Mouse (Mus musculus) limb, embryonic 12.5 days (tissue): ENCODE data around the gene Sytl3. TPM values are rescaled to one million over a fixed set of nuclear protein-coding genes. Genes with fewer than 3 reads are reported as not detected.

Experiments
- ATAC-seq: fragments of 200-750 bp; cut with Nextera tagmentation; 2 replicates; pipeline ENCODE4 v1.8.0; 2017; ENCODE audit warnings: low read depth, moderate TSS enrichment; ENCODE audit not compliant: insufficient number of reproducible peaks, insufficient read depth, low FRiP score, low TSS enrichment
- H3K27ac ChIP-seq: fragments of 300-500 bp; sonication (generic); 2 replicates; pipeline ENCODE4 v1.5.1; 2016; ENCODE audit warnings: mild to moderate bottlenecking, moderate library complexity
- H3K27me3 ChIP-seq: fragments of 300-500 bp; sonication (generic); 2 replicates; pipeline ENCODE4 v1.6.1; 2016; ENCODE audit warnings: mild to moderate bottlenecking, moderate library complexity
- H3K36me3 ChIP-seq: fragments of 300-500 bp; sonication (generic); 2 replicates; pipeline ENCODE4 v1.6.1; 2016; ENCODE audit warnings: mild to moderate bottlenecking, moderate library complexity
- H3K4me1 ChIP-seq: fragments of 300-500 bp; sonication (generic); replicated peaks from 2 replicates; pipeline ENCODE4 v1.6.1; 2016
- H3K4me2 ChIP-seq: fragments of 300-500 bp; sonication (generic); 2 replicates; pipeline ENCODE4 v1.6.1; 2016; ENCODE audit warnings: mild to moderate bottlenecking, moderate library complexity
- H3K4me3 ChIP-seq: fragments of 300-500 bp; sonication (generic); replicated peaks from 2 replicates; pipeline ENCODE4 v1.5.1; 2016; ENCODE audit warnings: mild to moderate bottlenecking
- H3K9ac ChIP-seq: fragments of 300-500 bp; sonication (generic); replicated peaks from 2 replicates; pipeline ENCODE4 v1.6.1; 2016; ENCODE audit warnings: mild to moderate bottlenecking, moderate library complexity
- H3K9me3 ChIP-seq: fragments of 300-500 bp; sonication (generic); 2 replicates; pipeline ENCODE4 v1.6.1; 2016; ENCODE audit warnings: mild to moderate bottlenecking, moderate library complexity
- WGBS: fragments of 180-500 bp; shearing (Covaris S2); methylation state at CpG from one replicate; pipeline ENCODE4 v1.1.7; 2016; 5-methylcytosine and 5-hydroxymethylcytosine counted together
- polyA plus RNA-seq: library from polyadenylated mRNA; unstranded; fragments of >200 nt; fragmentation: Nextera tagmentation; extraction: Ambion mirVana; gene quantifications from 2 replicates; pipeline ENCODE4 v1.2.1, GENCODE M21; 2016

The Sytl3 gene
- polyA plus RNA-seq, 1 experiment from 2014 or later: not detected

- H3K36me3 ChIP-seq: peaks cover 17% of the 10 kb centered on the region
- no peak overlapping the region for H3K4me2 ChIP-seq
- ATAC-seq: no peak
Measured at GRCm38 (mm10) chr17:6746452-6747231, 87.7 kb downstream of the Sytl3 start.

GRCm38 (mm10) chr17:6747478-6747877 is 88.6 kb downstream of the Sytl3 start:
- WGBS: 60% methylated on average over 7 of the region's 7 CpGs
- H3K36me3 ChIP-seq: peaks cover 15% of the 10 kb centered on the region
- no peak overlapping the region for H3K27ac ChIP-seq
- ATAC-seq: no peak
- H3K4me1 ChIP-seq: peaks cover 59% of the 10 kb centered on the region
- no peaks in the 10 kb centered on the region for H3K27me3 ChIP-seq
- H3K4me2 ChIP-seq: no peak overlapping the region
- no peak overlapping the region for H3K9ac ChIP-seq
- H3K4me3 ChIP-seq: no peak overlapping the region
- no peaks in the 10 kb centered on the region for H3K9me3 ChIP-seq

More at GRCm38 (mm10) chr17:6746452-6747231, 87.7 kb downstream of the Sytl3 start:
- no peak overlapping the region for H3K9ac ChIP-seq
- no peaks in the 10 kb centered on the region for H3K9me3 ChIP-seq
- no peak overlapping the region for H3K4me3 ChIP-seq
- no peaks in the 10 kb centered on the region for H3K27me3 ChIP-seq
- H3K4me1 ChIP-seq: peaks cover 59% of the 10 kb centered on the region
- peak overlapping the region; percentile 53 for H3K27ac ChIP-seq
- WGBS: 87% methylated on average over 9 of the region's 9 CpGs

DNA sequence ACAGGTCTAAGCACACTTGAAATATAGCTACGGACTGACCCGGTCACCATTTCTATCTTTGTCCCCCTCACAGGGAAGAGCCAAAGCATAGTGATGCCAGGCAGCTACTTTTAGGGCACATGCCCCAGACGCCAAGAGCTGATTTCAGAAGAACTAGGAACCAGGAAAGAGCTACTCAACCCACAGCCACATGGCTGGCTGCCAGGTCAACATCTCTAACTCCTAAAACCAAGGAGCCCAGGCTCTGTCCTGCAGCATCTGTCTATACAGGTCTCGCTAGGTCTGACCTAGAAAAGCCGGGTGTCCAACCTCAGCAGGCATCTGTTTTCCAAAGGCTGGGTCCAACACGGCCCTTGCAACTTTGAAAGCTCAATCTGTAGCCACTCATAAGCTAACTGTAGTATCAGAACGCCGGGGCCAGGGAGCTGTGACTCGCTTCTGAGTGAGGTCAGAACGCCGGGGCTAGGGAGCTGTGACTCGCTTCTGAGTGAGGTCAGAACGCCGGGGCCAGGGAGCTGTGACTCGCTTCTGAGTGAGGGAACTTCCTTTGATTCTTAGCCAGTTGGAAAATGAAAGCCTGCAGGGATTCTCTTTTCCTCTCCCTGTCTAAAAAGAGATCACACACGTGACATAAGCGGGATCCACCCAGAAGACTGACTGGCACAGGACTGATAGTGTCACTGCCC is 90.0 kb downstream of the Sytl3 start:
- Histone ChIP-seq H3K27ac (no peak overlapping the region), H3K36me3 (peaks cover 14% of the 10 kb centered on the region), H3K4me1 (peaks cover 48% of the 10 kb centered on the region), H3K9ac (no peak overlapping the region), H3K9me3 (no peaks in the 10 kb centered on the region), H3K27me3 (no peaks in the 10 kb centered on the region), H3K4me3 (no peak overlapping the region), H3K4me2 (no peak overlapping the region)
- WGBS: 90% methylated on average over 17 of the region's 17 CpGs
- no peak for ATAC-seq

DNA sequence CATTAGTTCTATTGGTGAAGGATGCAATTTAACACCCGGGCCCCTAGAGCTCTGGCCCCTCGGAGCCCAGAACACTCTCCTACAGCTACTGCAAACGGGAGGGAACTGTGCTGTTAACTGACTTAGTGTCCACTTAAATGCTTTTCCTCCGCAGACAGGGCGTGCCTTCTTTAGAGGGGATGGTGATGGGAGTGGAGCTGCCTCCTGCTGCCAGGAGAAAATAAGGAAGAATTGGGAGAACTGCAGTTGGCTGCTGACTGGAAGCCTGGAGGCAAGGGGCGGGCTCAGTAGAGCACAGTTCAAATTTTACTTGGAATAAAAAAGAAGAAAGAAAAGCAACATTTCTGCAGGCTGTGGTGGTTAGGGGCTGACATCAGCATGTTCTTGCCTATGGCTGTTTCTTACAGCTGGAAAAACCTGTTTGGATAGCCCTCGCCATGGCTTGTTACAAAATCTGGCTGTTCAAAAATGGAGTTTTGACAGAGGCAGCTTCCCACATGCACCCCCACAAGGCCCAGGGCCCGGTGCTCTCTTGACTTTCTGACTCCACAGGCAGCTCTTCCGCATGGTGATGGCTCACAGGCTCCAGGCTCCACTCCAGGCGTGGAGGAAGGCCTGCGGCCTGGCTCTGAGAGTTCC is 92.4 kb downstream of the Sytl3 start:
- 72% methylated on average over 11 of the region's 11 CpGs for WGBS
- H3K9me3 ChIP-seq: no peaks in the 10 kb centered on the region
- H3K4me3 ChIP-seq: no peak overlapping the region
- peak overlapping the region; percentile 68 for H3K27ac ChIP-seq
- no peak overlapping the region for H3K4me2 ChIP-seq
- no peaks in the 10 kb centered on the region for H3K27me3 ChIP-seq
- ATAC-seq: no peak
- peaks cover 30% of the 10 kb centered on the region for H3K4me1 ChIP-seq
- H3K9ac ChIP-seq: no peak overlapping the region
- peaks cover 20% of the 10 kb centered on the region for H3K36me3 ChIP-seq

DNA sequence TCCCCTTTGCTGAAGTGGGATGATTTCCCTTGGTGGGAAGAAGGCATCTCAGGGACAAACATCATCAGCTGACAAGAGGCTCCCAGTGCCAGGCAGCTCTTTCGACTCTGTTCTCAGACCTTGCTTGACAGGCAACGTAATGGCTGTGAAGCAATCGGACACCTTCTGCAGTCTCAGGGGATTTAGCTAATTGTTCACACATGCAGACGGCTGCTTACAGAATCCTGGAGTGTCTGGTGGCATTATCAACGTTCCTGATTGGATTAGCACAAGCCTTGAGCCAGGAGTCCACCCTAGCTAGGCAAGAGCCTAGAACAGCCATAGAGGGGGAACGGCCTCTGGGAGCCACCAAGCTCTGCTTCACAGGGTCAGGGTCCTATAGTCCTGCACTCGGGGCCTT is 93.5 kb downstream of the Sytl3 start:
- ATAC-seq: no peak
- Histone ChIP-seq H3K4me3 (no peak overlapping the region), H3K27me3 (no peaks in the 10 kb centered on the region), H3K4me2 (no peak overlapping the region), H3K9me3 (no peaks in the 10 kb centered on the region), H3K27ac (peak overlapping the region; percentile 68), H3K9ac (no peak overlapping the region), H3K36me3 (peaks cover 17% of the 10 kb centered on the region), H3K4me1 (peaks cover 23% of the 10 kb centered on the region)
- WGBS: 20% methylated on average over 7 of the region's 7 CpGs

DNA sequence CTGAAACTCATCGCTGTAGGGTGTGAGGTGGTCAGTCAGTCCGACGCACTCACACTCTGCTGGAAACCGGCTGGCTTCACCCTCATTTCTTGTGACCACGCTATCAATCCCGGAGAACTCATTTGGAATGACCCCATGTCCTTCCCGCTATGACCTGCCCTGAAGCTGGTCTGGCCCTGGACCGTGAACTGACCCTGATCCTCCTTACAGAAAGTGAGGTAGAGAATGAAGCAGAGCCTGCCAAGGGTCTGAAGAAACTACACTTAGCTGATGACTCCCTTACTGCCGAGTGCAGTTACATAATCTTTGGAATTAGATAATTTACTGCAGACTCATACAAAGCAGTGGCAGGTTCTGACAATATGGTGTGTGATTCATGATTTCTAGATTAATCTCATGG is 96.3 kb downstream of the Sytl3 start:
- no peak overlapping the region for H3K9ac ChIP-seq
- no peak for ATAC-seq
- WGBS: 86% methylated on average over 9 of the region's 9 CpGs

GRCm38 (mm10) chr17:6755873-6756272 is 97.0 kb downstream of the Sytl3 start:
- Histone ChIP-seq H3K27ac (no peak overlapping the region), H3K9me3 (no peaks in the 10 kb centered on the region), H3K27me3 (no peaks in the 10 kb centered on the region), H3K4me1 (peaks cover 34% of the 10 kb centered on the region), H3K4me2 (no peak overlapping the region), H3K4me3 (no peak overlapping the region), H3K9ac (no peak overlapping the region), H3K36me3 (peaks cover 14% of the 10 kb centered on the region)
- no peak for ATAC-seq
- 71% methylated on average over 8 of the region's 8 CpGs for WGBS

More for the DNA sequence above, 96.3 kb downstream of the Sytl3 start:
- Histone ChIP-seq H3K4me1 (peaks cover 33% of the 10 kb centered on the region), H3K4me2 (no peak overlapping the region), H3K9me3 (no peaks in the 10 kb centered on the region), H3K27ac (no peak overlapping the region), H3K36me3 (peaks cover 14% of the 10 kb centered on the region), H3K27me3 (no peaks in the 10 kb centered on the region), H3K4me3 (no peak overlapping the region)

GRCm38 (mm10) chr17:6757902-6758301 is 99.0 kb downstream of the Sytl3 start:
- WGBS: 95% methylated on average over 16 of the region's 16 CpGs
- Histone ChIP-seq H3K4me3 (no peak overlapping the region), H3K4me1 (peaks cover 17% of the 10 kb centered on the region), H3K27me3 (no peaks in the 10 kb centered on the region), H3K9ac (no peak overlapping the region), H3K27ac (no peak overlapping the region), H3K4me2 (no peak overlapping the region), H3K9me3 (no peaks in the 10 kb centered on the region), H3K36me3 (0 out of 2 replicates have a peak, but pooled peaks cover 6% of the 10 kb centered on the region)
- no peak for ATAC-seq

DNA sequence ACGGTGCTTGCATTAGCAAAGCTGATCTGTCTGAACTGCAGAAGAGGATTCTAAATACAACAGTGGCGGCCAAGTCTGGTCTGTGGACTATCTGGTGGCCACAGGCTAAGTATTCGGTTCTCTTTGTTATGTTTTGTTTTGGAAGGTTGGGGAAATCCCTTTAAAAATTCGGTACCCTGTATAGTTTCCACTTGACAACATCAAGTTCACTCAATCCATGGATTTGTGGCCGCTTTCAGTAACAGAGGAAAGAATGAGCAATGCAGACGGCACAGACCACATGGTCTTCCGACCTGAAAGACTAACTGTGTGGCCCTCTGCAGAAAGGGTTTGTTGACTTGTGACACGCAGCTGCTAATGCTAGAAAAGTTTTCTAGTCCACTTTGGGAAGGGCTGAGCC is 100.0 kb downstream of the Sytl3 start:
- 85% methylated on average over 8 of the region's 8 CpGs for WGBS
- no peak overlapping the region for H3K4me3 ChIP-seq
- H3K27me3 ChIP-seq: no peaks in the 10 kb centered on the region
- 0 out of 2 replicates have a peak, but pooled peaks cover 6% of the 10 kb centered on the region for H3K36me3 ChIP-seq
- H3K9me3 ChIP-seq: no peaks in the 10 kb centered on the region
- ATAC-seq: no peak
- H3K27ac ChIP-seq: no peak overlapping the region
- peaks cover 18% of the 10 kb centered on the region for H3K4me1 ChIP-seq
- no peak overlapping the region for H3K9ac ChIP-seq
- no peak overlapping the region for H3K4me2 ChIP-seq

DNA sequence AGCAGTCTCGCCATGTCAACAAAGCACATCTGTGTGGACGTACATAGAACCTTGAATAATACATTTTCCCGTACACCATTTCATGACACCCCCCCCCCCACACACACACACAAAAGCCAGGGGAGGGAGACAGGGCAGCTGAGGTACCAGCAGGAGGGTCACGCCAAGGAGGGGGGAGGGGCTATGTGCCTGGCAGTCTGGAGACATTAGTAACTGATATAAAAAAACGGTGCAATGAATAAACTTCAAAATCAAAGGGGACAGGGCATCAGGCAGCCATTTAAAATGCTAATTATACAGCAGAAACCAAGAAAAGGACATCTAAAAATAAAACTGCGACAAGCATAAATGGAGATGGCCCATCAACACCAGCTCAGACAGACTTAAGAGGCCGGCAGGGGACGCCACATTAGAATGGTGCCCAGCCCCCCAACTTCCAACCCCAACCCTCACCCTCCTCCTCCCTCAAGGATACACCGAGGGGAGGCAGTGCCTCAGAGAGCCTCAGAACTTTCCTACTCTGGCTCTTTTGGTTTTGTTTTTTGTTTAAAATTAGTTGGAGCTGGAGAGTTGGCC is 100.9 kb downstream of the Sytl3 start:
- Histone ChIP-seq H3K4me1 (peaks cover 25% of the 10 kb centered on the region), H3K36me3 (0 out of 2 replicates have a peak, but pooled peaks cover 2% of the 10 kb centered on the region), H3K9me3 (no peaks in the 10 kb centered on the region), H3K27me3 (no peaks in the 10 kb centered on the region), H3K4me3 (no peak overlapping the region), H3K4me2 (no peak overlapping the region), H3K9ac (no peak overlapping the region), H3K27ac (no peak overlapping the region)
- WGBS: 58% methylated on average over 9 of the region's 9 CpGs
- no peak for ATAC-seq
